Mouse (Mus musculus) small intestine, adult 2 months (tissue): Measurements from ENCODE around the gene Pkib.

Experiments used
- CTCF ChIP-seq: fragments of 200-500 bp; IDR thresholded peaks from 2 replicates; pipeline ENCODE4 v1.5.1; 2012; ENCODE audit warnings: low read depth, mild to moderate bottlenecking, control low read depth, inconsistent platforms, low read length, moderate library complexity, mixed read lengths; ENCODE audit not compliant: insufficient replicate concordance, insufficient read length; ENCODE audit errors: extremely low read depth
- POLR2A ChIP-seq: fragments of 200-500 bp; IDR thresholded peaks from 2 replicates; pipeline ENCODE4 v1.6.1; 2012; ENCODE audit warnings: low read depth, mild to moderate bottlenecking, control low read depth, inconsistent platforms, low read length, moderate library complexity

DNA sequence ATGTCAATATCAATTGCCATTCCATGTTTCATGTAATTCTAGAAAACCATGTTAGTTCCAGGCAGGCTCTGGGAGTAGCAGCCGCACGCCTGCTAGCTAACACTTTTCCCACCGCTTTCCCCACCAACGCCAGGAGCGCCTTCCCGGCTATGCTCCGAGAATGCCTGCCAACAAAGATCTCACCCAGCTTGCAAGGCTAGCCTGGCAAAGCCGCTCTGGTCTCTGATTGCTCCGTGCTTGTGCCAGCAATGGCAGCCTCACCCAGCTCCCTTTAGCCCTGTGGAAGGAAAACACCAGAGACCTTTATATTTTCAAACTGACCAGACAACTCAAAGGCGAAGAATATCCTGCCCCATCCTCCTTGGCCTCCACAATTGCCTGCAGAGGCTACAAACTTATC lies 8.5 kb upstream of the Pkib start:
- no peak for TF ChIP-seq CTCF
- no peak for TF ChIP-seq POLR2A
